Mouse (Mus musculus) spleen, postnatal 0 days (tissue): ENCODE data around the gene Scgb2b20. TPM values are rescaled to one million over a fixed set of nuclear protein-coding genes. Genes with fewer than 3 reads are reported as not detected.

ENCODE experiments used
- polyA plus RNA-seq: library from polyadenylated mRNA; unstranded; fragments of >200 nt; fragmentation: Nextera tagmentation; extraction: Ambion mirVana; gene quantifications from 2 replicates; pipeline ENCODE4 v1.2.1, GENCODE M21; 2015

Gene Scgb2b20
- polyA plus RNA-seq, result not detected in 2 replicates

DNA sequence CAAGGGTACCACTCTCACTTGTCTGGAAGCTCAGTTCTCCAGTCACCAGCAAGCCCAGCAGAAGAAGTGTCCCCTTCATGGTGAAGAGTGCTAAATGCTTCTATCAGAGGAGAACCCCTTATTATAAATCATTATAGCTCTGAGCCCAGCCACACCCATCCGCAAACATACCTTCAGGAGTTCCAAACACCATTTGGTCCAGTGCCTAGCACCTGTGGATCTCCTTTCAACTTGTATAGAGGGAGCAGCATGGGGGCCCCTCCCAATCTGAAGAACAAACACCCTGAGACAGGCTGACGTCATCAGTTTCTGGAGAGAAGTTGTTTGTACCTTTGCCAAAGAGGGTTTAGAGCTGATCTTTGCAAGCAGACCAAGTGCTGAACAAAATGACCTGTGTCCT lies at the start of gene Scgb2b20:
TSS of gene Scgb2b20 (minus strand) at position 101 of the 400 bp plus-strand sequence.

DNA sequence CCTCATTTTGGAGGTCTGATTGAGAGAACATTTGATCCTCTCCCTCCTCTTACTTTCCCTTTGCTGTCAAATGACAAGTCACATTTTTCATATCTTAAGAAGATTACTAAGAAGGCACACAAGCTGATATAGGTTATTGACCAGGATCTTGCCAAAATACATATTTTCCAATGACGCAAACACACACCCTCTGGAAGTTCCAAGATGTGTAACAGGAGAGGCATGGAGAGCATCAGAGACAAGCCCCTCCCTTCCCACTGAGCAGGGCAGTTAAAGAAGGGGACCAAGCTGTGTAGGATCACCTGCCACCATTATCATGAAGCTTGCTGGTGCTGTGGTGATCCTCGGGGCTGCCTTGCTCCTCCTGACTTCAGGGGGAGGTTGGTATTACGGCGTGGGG lies 6.8 kb upstream of the Scgb2b20 start, which contains the start of gene Scgb1b20:
TSS of gene Scgb1b20 (plus strand) at position 301 of the 400 bp plus-strand sequence.

Other genes starting within 250 kb of the Scgb2b20 start
- gene Scgb2b18, start 192.5 kb downstream of the Scgb2b20 start, polyA plus RNA-seq, result not detected in 2 replicates
- not detected in 2 replicates for gene Scgb1b18, start 180.8 kb downstream of the Scgb2b20 start, polyA plus RNA-seq
- not detected in 2 replicates for gene Scgb2b19, start 86.0 kb downstream of the Scgb2b20 start, polyA plus RNA-seq
- gene Scgb1b19, start 79.0 kb downstream of the Scgb2b20 start, polyA plus RNA-seq, result not detected in 2 replicates
- not detected in 2 replicates for gene Scgb1b20, start 6.9 kb upstream of the Scgb2b20 start, polyA plus RNA-seq
- gene Scgb2b21, start 154.1 kb upstream of the Scgb2b20 start, polyA plus RNA-seq, result not detected in 2 replicates